Mouse (Mus musculus): ENCODE data around the gene Bfsp1.

Bfsp1 gene

GRCm38 (mm10) chr2:143853447-143853846, 9.5 kb downstream of the Bfsp1 start:
- DNase-seq (ENCODE audit: low spot score) = no peak

GRCm38 (mm10) chr2:143852295-143853275, 10.4 kb downstream of the Bfsp1 start:
- DNase-seq (ENCODE audit: low spot score) = no peak

GRCm38 (mm10) chr2:143851354-143852221, 11.4 kb downstream of the Bfsp1 start:
- no peak for DNase-seq (ENCODE audit: low spot score)

GRCm38 (mm10) chr2:143847291-143847690, 15.7 kb downstream of the Bfsp1 start:
- DNase-seq (ENCODE audit: low spot score) = no peak

- no peak for DNase-seq (ENCODE audit: low spot score)
These were observed 16.2 kb downstream of the Bfsp1 start for GRCm38 (mm10) chr2:143846799-143847198.

- DNase-seq (ENCODE audit: low spot score) = no peak
These were observed 18.2 kb downstream of the Bfsp1 start for GRCm38 (mm10) chr2:143844779-143845178.

- no peak for DNase-seq (ENCODE audit: low spot score)
These were observed 21.4 kb downstream of the Bfsp1 start for GRCm38 (mm10) chr2:143841536-143841935.

GRCm38 (mm10) chr2:143840895-143841294, 22.1 kb downstream of the Bfsp1 start:
- DNase-seq (ENCODE audit: low spot score) = no peak

- DNase-seq (ENCODE audit: low spot score) = no peak
These were observed 23.5 kb downstream of the Bfsp1 start for GRCm38 (mm10) chr2:143839458-143839857.

GRCm38 (mm10) chr2:143838698-143839097, 24.3 kb downstream of the Bfsp1 start:
- DNase-seq (ENCODE audit: low spot score) = no peak

- no peak for DNase-seq (ENCODE audit: low spot score)
These were observed 25.7 kb downstream of the Bfsp1 start for GRCm38 (mm10) chr2:143837291-143837701.

- no peak for DNase-seq (ENCODE audit: low spot score)
These were observed 27.2 kb downstream of the Bfsp1 start for GRCm38 (mm10) chr2:143835820-143836219.

- no peak for DNase-seq (ENCODE audit: low spot score)
These were observed 28.9 kb downstream of the Bfsp1 start for GRCm38 (mm10) chr2:143834082-143834481.

GRCm38 (mm10) chr2:143832721-143833120, 30.3 kb downstream of the Bfsp1 start:
- DNase-seq (ENCODE audit: low spot score) = no peak

GRCm38 (mm10) chr2:143831645-143832044, 31.3 kb downstream of the Bfsp1 start:
- no peak for DNase-seq (ENCODE audit: low spot score)

- DNase-seq (ENCODE audit: low spot score) = no peak
These were observed 49.5 kb downstream of the Bfsp1 start for GRCm38 (mm10) chr2:143813461-143813860.

GRCm38 (mm10) chr2:143812262-143812661, 50.7 kb downstream of the Bfsp1 start:
- no peak for DNase-seq (ENCODE audit: low spot score)

- DNase-seq (ENCODE audit: low spot score) = no peak
These were observed 54.2 kb downstream of the Bfsp1 start for GRCm38 (mm10) chr2:143808789-143809188.

GRCm38 (mm10) chr2:143806924-143807664, 55.9 kb downstream of the Bfsp1 start:
- DNase-seq (ENCODE audit: low spot score) = no peak

- DNase-seq (ENCODE audit: low spot score) = no peak
These were observed 56.6 kb downstream of the Bfsp1 start for GRCm38 (mm10) chr2:143806140-143806923.

GRCm38 (mm10) chr2:143801097-143801496, 61.9 kb downstream of the Bfsp1 start:
- DNase-seq (ENCODE audit: low spot score) = no peak
